Mouse (Mus musculus) forebrain, embryonic 11.5 days (tissue): ENCODE measurements at regions not wholly inside any gene's neighbourhood (a gene's known extent, or its start where the extent isn't known, plus 50 kb on each side); places are given as distances from the start of the nearest gene placed in this dataset.
A peak's percentile ranks its signal among the peaks of the same experiment; 100 is the strongest.

ENCODE experiments used
- ATAC-seq: fragments of 200-750 bp; cut with Nextera tagmentation; replicated peaks from 2 replicates; pipeline ENCODE4 v1.8.0; 2017; ENCODE audit warnings: moderate TSS enrichment; ENCODE audit not compliant: low FRiP score
- DNase-seq: peaks from one replicate; pipeline ENCODE4 v3.0.0-alpha.2; 2017; ENCODE audit warnings: low spot score
- H3K27ac ChIP-seq: fragments of 300-500 bp; sonication (generic); 2 replicates; pipeline ENCODE4 v1.5.1; 2014; ENCODE audit warnings: low read depth, low read length
- H3K27me3 ChIP-seq: fragments of 300-500 bp; sonication (generic); 2 replicates; pipeline ENCODE4 v1.6.1; 2014; ENCODE audit warnings: mild to moderate bottlenecking, low read length, mixed read lengths; ENCODE audit not compliant: control insufficient read depth, insufficient read depth
- H3K36me3 ChIP-seq: fragments of 300-500 bp; sonication (generic); 2 replicates; pipeline ENCODE4 v1.6.1; 2014; ENCODE audit warnings: mild to moderate bottlenecking, low read length, moderate library complexity, mixed read lengths; ENCODE audit not compliant: control insufficient read depth, insufficient read depth
- H3K4me1 ChIP-seq: fragments of 300-500 bp; sonication (generic); replicated peaks from 2 replicates; pipeline ENCODE4 v1.6.1; 2014; ENCODE audit warnings: low read length, mixed read lengths; ENCODE audit not compliant: control insufficient read depth, insufficient read depth
- H3K4me2 ChIP-seq: fragments of 300-500 bp; sonication (generic); 2 replicates; pipeline ENCODE4 v1.6.1; 2014; ENCODE audit warnings: low read depth, mild to moderate bottlenecking, low read length, moderate library complexity, mixed read lengths; ENCODE audit not compliant: severe bottlenecking
- H3K4me3 ChIP-seq: fragments of 300-500 bp; sonication (generic); 2 replicates; pipeline ENCODE4 v1.5.1; 2014; ENCODE audit warnings: low read depth, low read length
- H3K9ac ChIP-seq: fragments of 300-500 bp; sonication (generic); 2 replicates; pipeline ENCODE4 v1.6.1; 2014; ENCODE audit warnings: low read length
- H3K9me3 ChIP-seq: fragments of 300-500 bp; sonication (generic); 2 replicates; pipeline ENCODE4 v1.6.1; 2016; ENCODE audit warnings: low read length, mixed read lengths; ENCODE audit not compliant: control insufficient read depth
- WGBS: fragments of 180-500 bp; shearing (Covaris S2); extraction: QIAGEN DNeasy Blood & Tissue Kit; methylation state at CpG from one replicate; pipeline ENCODE4 v1.1.7; 2014; 5-methylcytosine and 5-hydroxymethylcytosine counted together

DNA sequence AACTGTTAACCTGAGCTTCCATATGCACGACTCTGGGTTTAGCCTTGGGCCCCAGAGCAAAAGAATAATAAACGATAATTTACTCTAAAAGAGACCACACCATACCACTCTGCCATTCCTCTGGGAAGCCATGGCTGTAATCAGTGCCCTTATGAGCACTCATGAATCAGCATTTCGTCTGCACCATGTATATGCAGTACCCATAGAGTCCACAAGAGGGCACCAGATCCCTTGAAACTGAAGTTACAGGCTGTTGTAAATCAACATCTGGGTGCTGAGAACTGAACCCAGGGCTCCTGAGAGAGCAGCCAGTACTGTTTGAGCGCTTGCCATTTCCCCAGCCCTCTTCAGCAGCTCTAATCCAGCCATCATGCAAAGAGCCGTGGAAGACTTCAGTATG lies 508.7 kb upstream of the Zdhhc25 start:
- DNase-seq = no peak
- Histone ChIP-seq H3K4me3 (no peak overlapping the region), H3K9me3 (peaks cover 7% of the 10 kb centered on the region), H3K4me2 (no peak overlapping the region), H3K36me3 (no peaks in the 10 kb centered on the region), H3K27me3 (no peaks in the 10 kb centered on the region), H3K27ac (no peak overlapping the region), H3K9ac (no peak overlapping the region), H3K4me1 (no peaks in the 10 kb centered on the region)
- WGBS = 90% methylated on average over 5 of the region's 5 CpGs
- no peak for ATAC-seq

DNA sequence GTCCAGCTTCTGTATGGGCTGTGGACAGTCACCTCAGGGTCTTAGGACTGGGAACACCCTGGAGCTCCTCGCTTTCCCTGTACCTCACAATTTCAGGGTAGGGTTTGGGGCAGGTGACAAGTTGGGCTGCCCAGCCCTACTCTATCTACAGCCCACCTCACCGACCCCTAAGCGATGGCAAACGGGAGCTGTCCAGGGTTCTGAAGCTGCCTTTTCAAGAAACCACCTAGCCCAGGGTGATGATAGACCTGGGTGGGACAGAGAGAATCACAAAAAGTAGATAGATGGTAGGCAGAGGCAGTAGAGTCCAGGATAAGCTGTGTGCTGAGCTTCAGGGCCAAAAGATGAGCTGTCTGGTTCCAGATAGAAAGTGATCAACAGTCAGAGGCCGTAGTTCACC lies 479.7 kb upstream of the Zdhhc25 start:
- no peak overlapping the region for H3K4me2 ChIP-seq
- H3K27me3 ChIP-seq = no peaks in the 10 kb centered on the region
- no peak for ATAC-seq
- H3K4me3 ChIP-seq = no peak overlapping the region
- WGBS = 50% methylated on average over 5 of the region's 5 CpGs
- no peak overlapping the region for H3K27ac ChIP-seq
- DNase-seq = peak; percentile 69
- H3K9me3 ChIP-seq = no peaks in the 10 kb centered on the region
- H3K9ac ChIP-seq = no peak overlapping the region
- no peaks in the 10 kb centered on the region for H3K36me3 ChIP-seq
- H3K4me1 ChIP-seq = no peaks in the 10 kb centered on the region

- no peak overlapping the region for H3K27ac ChIP-seq
- 89% methylated on average over 24 of the region's 24 CpGs for WGBS
- DNase-seq (no peak), ATAC-seq (no peak)
- no peaks in the 10 kb centered on the region for H3K36me3 ChIP-seq
- H3K4me2 ChIP-seq = no peak overlapping the region
- no peak overlapping the region for H3K4me3 ChIP-seq
- H3K9me3 ChIP-seq = no peaks in the 10 kb centered on the region
- no peak overlapping the region for H3K9ac ChIP-seq
- no peaks in the 10 kb centered on the region for H3K27me3 ChIP-seq
- H3K4me1 ChIP-seq = no peaks in the 10 kb centered on the region
These were observed 476.1 kb upstream of the Zdhhc25 start for GRCm38 (mm10) chr15:88123907-88124523.

GRCm38 (mm10) chr15:88146118-88146517 lies 454.0 kb upstream of the Zdhhc25 start:
- Histone ChIP-seq H3K27me3 (no peaks in the 10 kb centered on the region), H3K9me3 (no peaks in the 10 kb centered on the region), H3K9ac (no peak overlapping the region), H3K4me3 (no peak overlapping the region), H3K4me1 (no peaks in the 10 kb centered on the region), H3K36me3 (no peaks in the 10 kb centered on the region), H3K27ac (no peak overlapping the region), H3K4me2 (no peak overlapping the region)
- 48% methylated on average over 7 of the region's 7 CpGs for WGBS
- ATAC-seq (no peak), DNase-seq (peak; percentile 82)

GRCm38 (mm10) chr15:88151199-88151598 lies 448.9 kb upstream of the Zdhhc25 start:
- Histone ChIP-seq H3K4me1 (no peaks in the 10 kb centered on the region), H3K4me2 (no peak overlapping the region), H3K27me3 (no peaks in the 10 kb centered on the region), H3K9ac (no peak overlapping the region), H3K4me3 (no peak overlapping the region), H3K27ac (no peak overlapping the region), H3K9me3 (no peaks in the 10 kb centered on the region), H3K36me3 (no peaks in the 10 kb centered on the region)
- no peak for DNase-seq
- WGBS = 87% methylated on average over 6 of the region's 6 CpGs
- no peak for ATAC-seq

DNA sequence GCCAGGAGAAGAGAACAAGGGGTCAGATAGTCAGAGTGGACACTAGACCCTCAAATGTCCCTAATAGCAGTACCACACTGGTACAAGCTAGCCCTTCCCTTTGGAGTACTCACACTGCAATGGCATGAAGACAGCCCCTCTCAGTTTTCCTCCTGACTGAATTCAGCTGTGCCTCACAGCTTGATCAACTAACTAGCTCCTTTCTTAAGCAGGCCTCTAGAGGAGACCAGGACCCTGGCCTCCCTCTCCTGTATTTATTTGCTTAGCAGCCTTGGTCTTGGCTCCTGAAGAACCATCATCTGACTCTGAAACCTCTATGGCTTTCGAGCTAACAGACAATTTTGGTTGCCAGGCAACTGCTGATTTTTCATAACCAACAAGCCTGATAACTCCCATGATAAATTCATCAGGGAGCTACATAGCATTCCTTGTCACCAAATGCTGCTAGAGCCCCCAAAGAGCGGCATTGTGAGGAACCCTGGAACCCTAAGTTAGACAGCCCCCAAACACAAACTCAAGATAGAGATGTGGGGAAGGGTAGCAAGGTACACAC lies 440.4 kb upstream of the Zdhhc25 start:
- Histone ChIP-seq H3K27me3 (no peaks in the 10 kb centered on the region), H3K4me2 (no peak overlapping the region), H3K4me3 (no peak overlapping the region), H3K36me3 (no peaks in the 10 kb centered on the region), H3K4me1 (no peaks in the 10 kb centered on the region), H3K27ac (no peak overlapping the region), H3K9ac (no peak overlapping the region), H3K9me3 (no peaks in the 10 kb centered on the region)
- ATAC-seq = no peak
- no peak for DNase-seq
- 81% methylated on average over 2 of the region's 2 CpGs for WGBS

GRCm38 (mm10) chr15:88160291-88160690 lies 439.8 kb upstream of the Zdhhc25 start:
- ATAC-seq (no peak), DNase-seq (no peak)
- H3K9ac ChIP-seq = no peak overlapping the region
- no peaks in the 10 kb centered on the region for H3K4me1 ChIP-seq
- H3K9me3 ChIP-seq = no peaks in the 10 kb centered on the region
- no peaks in the 10 kb centered on the region for H3K36me3 ChIP-seq
- WGBS = 87% methylated on average over 4 of the region's 4 CpGs
- no peak overlapping the region for H3K4me3 ChIP-seq
- H3K27ac ChIP-seq = no peak overlapping the region
- no peaks in the 10 kb centered on the region for H3K27me3 ChIP-seq
- no peak overlapping the region for H3K4me2 ChIP-seq

GRCm38 (mm10) chr15:88163438-88163837 lies 436.7 kb upstream of the Zdhhc25 start:
- Histone ChIP-seq H3K27me3 (no peaks in the 10 kb centered on the region), H3K4me3 (no peak overlapping the region), H3K27ac (no peak overlapping the region), H3K4me1 (no peaks in the 10 kb centered on the region), H3K9ac (no peak overlapping the region), H3K36me3 (no peaks in the 10 kb centered on the region), H3K9me3 (no peaks in the 10 kb centered on the region), H3K4me2 (no peak overlapping the region)
- no peak for DNase-seq
- ATAC-seq = no peak
- 85% methylated on average over 3 of the region's 3 CpGs for WGBS

GRCm38 (mm10) chr15:88174326-88174725 lies 425.8 kb upstream of the Zdhhc25 start:
- H3K27me3 ChIP-seq = no peaks in the 10 kb centered on the region
- peak; percentile 78 for DNase-seq
- H3K4me3 ChIP-seq = no peak overlapping the region
- H3K9me3 ChIP-seq = no peaks in the 10 kb centered on the region
- H3K9ac ChIP-seq = no peak overlapping the region
- H3K27ac ChIP-seq = no peak overlapping the region
- H3K4me2 ChIP-seq = no peak overlapping the region
- no peak for ATAC-seq
- H3K36me3 ChIP-seq = no peaks in the 10 kb centered on the region
- no peaks in the 10 kb centered on the region for H3K4me1 ChIP-seq
- whole genome bisulfite sequencing = 43% methylated on average over 3 of the region's 3 CpGs
